Mouse (Mus musculus): ENCODE results near the gene Exoc5. TPM values are rescaled to one million over a fixed set of nuclear protein-coding genes. Genes with fewer than 3 reads are reported as not detected.

The Exoc5 gene
- total and polyA plus RNA-seq, 3 experiments: 20.1 to 65.1 (median 38.9) TPM

DNA sequence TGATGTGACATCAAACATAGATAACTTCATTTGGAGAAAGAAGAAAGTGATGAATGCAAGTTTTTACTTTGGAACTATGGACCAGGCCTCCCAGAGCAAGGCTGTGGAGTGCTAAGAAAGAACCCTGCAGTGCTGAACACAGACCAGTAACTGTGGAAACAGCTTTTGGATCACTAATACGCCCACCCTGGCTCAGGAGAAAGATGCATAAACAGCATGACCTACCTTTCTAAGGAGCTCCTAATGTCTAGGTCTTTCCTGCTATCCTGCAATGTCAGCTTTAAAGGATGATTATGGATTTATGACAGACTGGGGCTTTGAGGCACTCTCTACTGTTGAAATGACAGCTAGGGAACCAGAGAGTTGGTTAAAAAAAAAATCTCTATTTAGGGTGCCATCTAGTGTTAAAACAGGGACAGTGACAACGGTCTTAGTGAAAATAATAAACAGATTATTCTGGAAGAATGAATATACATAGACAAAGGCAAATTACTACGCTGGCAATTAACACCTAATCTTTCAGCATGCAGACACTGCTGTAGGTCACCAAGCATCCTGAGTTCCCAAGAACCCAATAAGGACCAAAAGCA is 38.6 kb downstream of the Exoc5 start:
- in situ Hi-C loops (cut with MboI; ENCODE audit: low pct_ligation_motif_present, low pct_unique_long_range_greater_than_20kb, low sequenced_read_pairs): no loop called here
- no peaks in the 10 kb centered on the region for H3K4me1 ChIP-seq (ENCODE audit: control insufficient read depth in 1 of 2, insufficient read depth in 2 of 2)
- no peak overlapping the region for H3K4me3 ChIP-seq (replicated peaks in 1 of 3; ENCODE audit: low read depth in 2 of 3, low read length in 2 of 3, poor library complexity in 1 of 3)
- no peak for TF ChIP-seq POLR2AphosphoS2 (IDR thresholded peaks at IDR 0.05; ENCODE audit: low read depth, low read length)
- peak; percentile 33 for TF ChIP-seq RAD21 (IDR thresholded peaks at IDR 0.05; ENCODE audit: low read depth, low read length)
- no peak for TF ChIP-seq RCOR1 (conservative IDR thresholded peaks at IDR 0.05; ENCODE audit: low read depth, low read length)
- TF ChIP-seq SMC3 (IDR thresholded peaks at IDR 0.05; ENCODE audit: low read depth, low read length): peak; percentile 22; the same call in 1 of the 2 replicates
- no peak for TF ChIP-seq UBTF (IDR thresholded peaks at IDR 0.05; ENCODE audit: low read depth, low read length)
- peak; percentile 7 to 57; a peak in 3 of 4 replicates for TF ChIP-seq CTCF (conservative IDR thresholded peaks at IDR 0.05 in 1 of 2, IDR thresholded peaks at IDR 0.05 in 1 of 2; ENCODE audit: low read depth in 2 of 2, low read length in 2 of 2)
- TF ChIP-seq ZNF384 (IDR thresholded peaks at IDR 0.05; ENCODE audit: low read depth, low read length): peak; percentile 89
- dilution Hi-C loops (cut with MboI; ENCODE audit: extremely low pct_ligation_motif_present, extremely low pct_unique_long_range_greater_than_20kb, low sequenced_read_pairs): no loop called here
- H3K79me2 ChIP-seq (replicated peaks; ENCODE audit: control insufficient read depth, extremely low read depth, insufficient read depth, poor library complexity, severe bottlenecking): no peaks in the 10 kb centered on the region
- H3K27ac ChIP-seq (ENCODE audit: insufficient read depth, low read depth): no peak overlapping the region
- no peak overlapping the region for H3K9ac ChIP-seq (ENCODE audit: insufficient read depth, low read depth)
- peaks cover 5 to 23% of the 10 kb centered on the region in 2 experiments for H3K36me3 ChIP-seq (replicated peaks in 1 of 2; ENCODE audit: control insufficient read depth in 1 of 2, insufficient read depth in 1 of 2, low read length in 1 of 2)
- no peak overlapping the region for H3K4me2 ChIP-seq (ENCODE audit: insufficient read depth, low read depth, poor library complexity, severe bottlenecking)
- H3K9me3 ChIP-seq (replicated peaks; ENCODE audit: low read length): no peaks in the 10 kb centered on the region
- no peaks in the 10 kb centered on the region for H3K27me3 ChIP-seq (replicated peaks)
- peak; percentile 14 for DNase-seq (ENCODE audit: extremely low read depth)

DNA sequence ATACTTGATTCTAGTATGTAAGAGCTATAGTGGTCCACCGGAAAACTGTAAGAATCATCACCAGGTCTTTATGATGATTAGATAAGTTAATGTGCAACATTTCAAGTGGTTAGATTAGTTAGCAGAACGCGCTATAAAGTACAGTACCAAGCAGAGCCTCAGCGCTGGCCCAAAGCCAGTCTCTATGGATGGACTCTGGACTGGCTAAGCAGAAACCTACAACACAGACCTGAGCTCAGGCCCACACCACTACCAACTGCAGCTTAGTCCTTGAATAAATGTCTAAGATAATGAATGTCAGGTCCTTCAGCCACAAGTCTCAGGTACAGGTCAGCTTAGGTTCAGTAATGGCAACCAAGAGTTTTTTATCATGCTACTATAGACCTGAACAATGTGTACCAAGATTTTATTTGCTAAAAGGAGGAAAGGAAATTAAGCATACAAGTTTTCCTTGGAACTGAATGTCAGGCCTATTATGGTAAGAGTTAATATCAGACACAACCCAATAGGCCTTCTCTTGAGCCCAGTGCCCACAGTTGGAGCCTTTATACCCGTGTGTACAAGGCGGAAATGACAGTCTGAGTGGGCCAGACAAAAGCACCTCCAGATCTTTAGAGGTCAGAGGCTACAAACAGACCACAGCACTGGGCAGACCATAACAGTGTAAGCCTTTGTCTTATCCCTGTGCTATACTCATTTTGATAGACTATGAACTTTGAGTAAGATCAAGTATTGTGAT is 39.2 kb downstream of the Exoc5 start:
- Histone ChIP-seq H3K79me2 (replicated peaks; ENCODE audit: control insufficient read depth, extremely low read depth, insufficient read depth, poor library complexity, severe bottlenecking) (no peaks in the 10 kb centered on the region), H3K27ac (ENCODE audit: insufficient read depth, low read depth) (no peak overlapping the region), H3K4me1 (ENCODE audit: control insufficient read depth in 1 of 2, insufficient read depth in 2 of 2) (no peaks in the 10 kb centered on the region), H3K36me3 (replicated peaks in 1 of 2; ENCODE audit: control insufficient read depth in 1 of 2, insufficient read depth in 1 of 2, low read length in 1 of 2) (peaks cover 5 to 23% of the 10 kb centered on the region in 2 experiments), H3K9ac (ENCODE audit: insufficient read depth, low read depth) (no peak overlapping the region), H3K4me3 (replicated peaks in 1 of 3; ENCODE audit: low read depth in 2 of 3, low read length in 2 of 3, poor library complexity in 1 of 3) (no peak overlapping the region), H3K9me3 (replicated peaks; ENCODE audit: low read length) (no peaks in the 10 kb centered on the region), H3K4me2 (ENCODE audit: insufficient read depth, low read depth, poor library complexity, severe bottlenecking) (no peak overlapping the region), H3K27me3 (replicated peaks) (no peaks in the 10 kb centered on the region)
- TF ChIP-seq MEF2A (IDR thresholded peaks at IDR 0.05; ENCODE audit: borderline replicate concordance, low read depth, low read length) (no peak), RAD21 (IDR thresholded peaks at IDR 0.05; ENCODE audit: low read depth, low read length) (no peak), USF2 (conservative IDR thresholded peaks at IDR 0.05; ENCODE audit: low read depth, low read length) (no peak), GABPA (IDR thresholded peaks at IDR 0.05; ENCODE audit: insufficient replicate concordance, low read depth, low read length) (no peak), RCOR1 (conservative IDR thresholded peaks at IDR 0.05; ENCODE audit: low read depth, low read length) (no peak), POLR2A (IDR thresholded peaks at IDR 0.05; ENCODE audit: low read depth, low read length) (no peak), ELF1 (IDR thresholded peaks at IDR 0.05; ENCODE audit: low read depth, low read length) (no peak), TBP (conservative IDR thresholded peaks at IDR 0.05; ENCODE audit: low read depth, low read length) (no peak), USF1 (IDR thresholded peaks at IDR 0.05; ENCODE audit: low read depth, low read length) (no peak), JUN (IDR thresholded peaks at IDR 0.05; ENCODE audit: insufficient read depth, low read depth, low read length) (no peak), KAT2A (IDR thresholded peaks at IDR 0.05; ENCODE audit: insufficient replicate concordance, low read length) (no peak), BHLHE40 (IDR thresholded peaks at IDR 0.05; ENCODE audit: low read depth, low read length) (no peak), EP300 (IDR thresholded peaks at IDR 0.05; ENCODE audit: low read length) (no peak), ZC3H11A (IDR thresholded peaks at IDR 0.05; ENCODE audit: low read depth, low read length) (no peak), MXI1 (IDR thresholded peaks at IDR 0.05; ENCODE audit: low read depth, low read length) (no peak)
- no peak for DNase-seq (ENCODE audit: extremely low read depth)
- dilution Hi-C loops (cut with MboI; ENCODE audit: extremely low pct_ligation_motif_present, extremely low pct_unique_long_range_greater_than_20kb, low sequenced_read_pairs): no loop called here
- in situ Hi-C loops (cut with MboI; ENCODE audit: low pct_ligation_motif_present, low pct_unique_long_range_greater_than_20kb, low sequenced_read_pairs): no loop called here
